Mouse (Mus musculus) central nervous system, embryonic 11.5 days (tissue): ENCODE results near the gene Raf1. TPM values are rescaled to one million over a fixed set of nuclear protein-coding genes. Genes with fewer than 3 reads are reported as not detected.

Source experiments
- polyA plus RNA-seq: library from polyadenylated mRNA; depleted of rRNA; stranded (reverse); fragments of >200 nt; gene quantifications from 2 replicates; pipeline ENCODE4 v1.2.3, GENCODE M21; 2012; rRNA removed

Gene Raf1
- polyA plus RNA-seq: 168 and 189 TPM in 2 replicates

GRCm38 (mm10) chr6:115676452-115677128 lies at the start of gene Raf1:
Gene Raf1 (minus strand): TSS chr6:115676635.

DNA sequence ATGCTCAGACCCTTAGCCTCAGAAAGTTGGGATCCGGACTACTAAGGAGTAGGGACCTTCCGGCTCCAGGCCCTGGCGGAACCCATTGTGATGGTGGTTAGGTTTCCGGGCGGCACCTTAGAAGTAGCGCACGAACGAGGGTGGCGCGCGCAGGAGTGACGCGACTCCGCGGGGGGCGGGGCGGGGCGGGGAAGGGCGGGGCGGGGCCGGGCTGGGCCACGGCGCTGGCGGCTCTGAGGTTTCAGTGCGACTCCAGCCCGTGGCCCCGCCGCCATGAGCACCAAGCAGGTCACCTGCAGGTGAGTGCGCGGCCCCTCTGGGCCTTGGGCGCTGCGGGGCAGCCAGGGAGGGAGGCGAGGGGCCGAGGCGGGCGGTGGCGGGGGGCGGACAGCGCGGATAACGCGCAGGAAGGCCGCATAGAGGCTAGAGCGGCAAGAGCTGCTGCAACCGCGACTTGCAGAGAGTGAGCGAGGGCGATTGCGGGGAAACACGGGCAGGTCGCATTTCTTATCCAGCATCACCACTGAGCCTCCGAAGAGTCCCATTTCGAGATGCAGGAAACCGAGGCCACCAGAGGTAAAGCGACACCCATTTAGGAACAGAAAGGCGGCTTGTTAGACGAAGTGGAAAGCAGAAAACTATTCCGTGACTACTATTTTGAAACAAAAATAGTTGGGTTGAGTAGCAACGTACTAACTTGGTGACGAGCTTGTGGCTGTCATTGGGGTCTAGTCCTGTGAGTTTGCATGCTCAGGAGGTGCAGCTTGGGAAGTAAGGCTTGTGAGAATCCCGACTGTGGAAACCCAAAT lies 74.5 kb downstream of the Raf1 start, which contains the start of gene Mkrn2:
Mkrn2 (plus strand) TSS at position 188 of the 809 bp plus-strand sequence.

GRCm38 (mm10) chr6:115592458-115592857 lies 84.0 kb downstream of the Raf1 start, which contains the start of gene Mkrn2os:
Gene Mkrn2os (minus strand): TSS chr6:115592576.

Other genes starting within 250 kb of the Raf1 start
- gene Tsen2, start 132.0 kb downstream of the Raf1 start, polyA plus RNA-seq: 12.9 and 16.7 TPM in 2 replicates
- gene Mkrn2os, start 84.1 kb downstream of the Raf1 start, polyA plus RNA-seq: 0.11 and 0.30 TPM in 2 replicates
- 12.2 and 20.2 TPM in 2 replicates for gene Mkrn2, start 74.7 kb downstream of the Raf1 start, polyA plus RNA-seq
- 2.3 and 2.9 TPM in 2 replicates for gene Tmem40, start 85.8 kb upstream of the Raf1 start, polyA plus RNA-seq
- 41.4 and 51.1 TPM in 2 replicates for gene Cand2, start 97.9 kb upstream of the Raf1 start, polyA plus RNA-seq
- gene Rpl32, start 132.1 kb upstream of the Raf1 start, polyA plus RNA-seq: 1,142 and 2,805 TPM in 2 replicates
- gene Efcab12, start 161.8 kb upstream of the Raf1 start, polyA plus RNA-seq: 2.0 and 2.4 TPM in 2 replicates
- gene Mbd4, start 176.7 kb upstream of the Raf1 start, polyA plus RNA-seq: 22.2 and 22.8 TPM in 2 replicates
- gene Ift122, start 176.8 kb upstream of the Raf1 start, polyA plus RNA-seq: 17.6 and 20.0 TPM in 2 replicates